Mouse (Mus musculus) olfactory bulb, adult 2 months (tissue): ENCODE data around the gene Efcab9.

ENCODE experiments used
- CTCF ChIP-seq: fragments of 200-500 bp; IDR thresholded peaks from 2 replicates; pipeline ENCODE4 v1.5.1; 2012; ENCODE audit warnings: low read depth, mild to moderate bottlenecking, low read length, moderate library complexity; ENCODE audit not compliant: insufficient read depth
- POLR2A ChIP-seq: fragments of 200-500 bp; IDR thresholded peaks from 2 replicates; pipeline ENCODE4 v1.6.1; 2012; ENCODE audit warnings: mild to moderate bottlenecking, low read depth, low read length, moderate library complexity; ENCODE audit not compliant: insufficient read depth

- no peak for TF ChIP-seq POLR2A
- TF ChIP-seq CTCF, result no peak
Observed at GRCm38 (mm10) chr11:32533482-32534261, 1.8 kb upstream of the Efcab9 start.
